Mouse (Mus musculus): ENCODE measurements around the gene Gcsh.

The Gcsh gene

GRCm38 (mm10) chr8:116993095-116993867, at the start of gene Gcsh:
Gcsh (minus strand) TSS chr8:116993537.
- peak; percentile 99 for DNase-seq (ENCODE audit: low spot score in 2 of 2)

DNA sequence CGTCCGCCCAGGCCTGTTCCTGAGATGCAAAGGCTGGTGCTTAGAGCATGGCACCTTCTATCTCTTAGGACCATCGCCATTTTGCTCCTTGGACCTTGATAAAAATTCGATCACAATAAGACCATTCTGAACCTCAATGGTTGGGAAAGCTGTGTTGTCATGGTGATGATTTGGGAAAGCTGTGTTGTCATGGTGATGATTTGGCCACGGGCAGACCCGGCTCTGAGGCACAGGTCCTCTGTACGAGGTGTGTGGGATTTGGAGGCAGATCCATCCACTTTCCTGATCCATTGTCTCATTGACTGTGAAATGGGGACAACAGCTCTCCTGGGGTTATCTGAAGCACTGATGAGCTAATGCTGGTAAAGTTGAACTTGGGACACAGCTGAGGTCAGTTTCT, 46.5 kb upstream of the Gcsh start:
- no peak for DNase-seq (ENCODE audit: low spot score in 2 of 2)

DNA sequence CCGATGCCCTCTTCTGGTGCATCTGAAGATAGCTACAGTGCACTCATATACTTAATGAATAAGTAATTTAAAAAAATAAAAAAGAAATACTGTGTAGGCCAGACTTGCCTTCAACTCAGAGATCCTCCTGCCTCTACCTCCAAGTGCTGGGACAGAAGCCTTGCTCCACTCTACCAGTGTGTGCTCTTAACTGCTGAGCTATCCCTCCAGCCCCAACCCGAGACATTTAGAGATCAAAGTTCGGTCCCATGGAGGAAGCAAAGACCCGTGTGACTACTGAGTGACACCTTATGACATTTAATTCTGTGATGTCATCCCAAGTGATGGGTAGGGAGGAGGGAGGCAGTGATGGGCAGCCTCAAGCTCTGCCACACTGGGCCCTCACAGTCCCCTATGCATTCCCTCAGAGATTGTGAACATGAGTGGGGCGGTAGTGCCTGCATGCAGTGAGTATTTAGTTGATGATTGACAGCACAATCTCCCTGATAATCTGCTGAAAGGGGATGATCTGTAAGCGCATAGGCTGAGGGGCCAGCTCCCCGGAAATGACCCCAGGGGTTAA, 44.1 kb upstream of the Gcsh start:
- no peak for DNase-seq (ENCODE audit: low spot score in 2 of 2)

GRCm38 (mm10) chr8:117033393-117033792, 40.1 kb upstream of the Gcsh start:
- no peak for DNase-seq (ENCODE audit: low spot score in 2 of 2)

DNA sequence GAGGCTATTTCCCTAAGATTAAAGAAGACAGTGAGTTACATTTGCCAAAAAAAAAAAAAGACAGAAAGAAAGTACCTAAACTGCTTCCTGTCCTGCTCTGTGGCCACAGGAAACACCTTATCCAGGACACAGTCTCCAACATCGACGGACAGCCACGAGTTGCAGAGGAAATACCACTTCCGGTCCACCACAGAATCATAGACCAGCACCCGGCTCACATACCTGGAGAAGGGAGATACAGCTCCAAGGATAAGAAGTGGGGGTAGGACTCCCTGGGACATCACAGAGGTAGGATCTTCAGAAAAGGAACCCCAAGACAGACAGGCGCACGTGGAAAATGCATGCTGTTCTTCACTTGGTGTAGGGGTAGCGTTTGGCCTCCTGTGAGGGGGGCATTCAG, 39.3 kb upstream of the Gcsh start:
- DNase-seq (ENCODE audit: low spot score in 2 of 2) = no peak

DNA sequence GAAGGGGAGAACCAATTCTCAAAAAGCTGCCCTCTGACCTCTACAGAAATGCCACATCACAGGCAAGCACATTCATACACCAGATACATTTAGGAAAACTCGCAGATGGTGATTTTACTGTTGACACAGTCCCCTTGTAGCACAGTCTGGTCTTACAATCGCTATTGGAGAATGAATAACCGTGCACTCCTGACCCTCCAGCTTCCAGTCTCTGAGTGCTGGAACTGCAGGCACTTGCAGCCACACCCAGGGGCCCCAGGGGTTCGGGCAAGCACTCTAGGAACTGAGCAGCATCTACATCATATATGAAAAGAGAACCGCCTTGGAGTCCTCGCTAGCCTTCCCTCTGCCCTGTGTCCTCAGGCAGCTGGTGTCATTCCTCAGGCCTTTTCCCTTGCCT, 38.1 kb upstream of the Gcsh start:
- no peak for DNase-seq (ENCODE audit: low spot score in 2 of 2)

GRCm38 (mm10) chr8:117028686-117029085, 35.3 kb upstream of the Gcsh start:
- no peak for DNase-seq (ENCODE audit: low spot score in 2 of 2)

DNA sequence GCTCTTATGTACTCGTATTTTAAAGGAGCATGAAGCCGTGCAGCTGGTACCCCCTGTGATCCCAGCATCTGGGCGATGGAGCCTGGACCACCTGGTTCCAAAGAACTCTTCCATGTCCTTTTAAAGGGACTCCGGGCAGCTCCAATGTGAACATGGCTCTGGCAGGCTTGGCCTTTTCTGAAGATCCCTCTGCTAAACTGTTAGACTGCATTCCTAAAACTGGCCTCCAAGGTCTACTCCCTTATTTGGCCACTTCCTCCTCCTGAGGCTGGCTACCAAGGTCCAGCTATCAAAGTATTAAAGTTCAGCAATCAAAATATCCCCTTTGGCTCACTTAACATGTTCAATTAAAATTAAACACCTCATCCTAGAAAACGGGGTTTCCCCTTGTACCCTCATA, 34.3 kb upstream of the Gcsh start:
- no peak for DNase-seq (ENCODE audit: low spot score in 2 of 2)

GRCm38 (mm10) chr8:117022297-117022993, 29.1 kb upstream of the Gcsh start:
- no peak for DNase-seq (ENCODE audit: low spot score in 2 of 2)

- DNase-seq (ENCODE audit: low spot score in 2 of 2) = no peak
These were observed 26.3 kb upstream of the Gcsh start for GRCm38 (mm10) chr8:117019323-117020275.

DNA sequence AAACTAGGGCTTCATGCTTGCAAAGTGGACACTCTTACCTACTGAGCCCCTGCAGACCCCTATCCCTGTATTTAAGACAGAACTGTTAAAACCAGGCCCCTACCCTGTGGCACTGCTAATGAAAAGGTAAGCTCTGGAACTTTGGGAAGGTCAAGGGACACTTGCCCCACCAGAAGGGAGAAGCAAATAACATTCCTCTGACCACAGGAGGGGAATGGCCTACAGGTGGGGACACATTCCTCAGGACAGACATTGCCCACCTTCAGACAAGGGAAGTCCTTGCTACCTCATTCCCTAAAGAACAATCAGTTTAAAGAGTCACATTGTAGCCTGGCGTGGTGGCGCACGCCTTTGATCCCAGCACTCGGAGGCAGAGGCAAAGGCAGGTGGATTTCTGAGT, 24.6 kb upstream of the Gcsh start:
- no peak for DNase-seq (ENCODE audit: low spot score in 2 of 2)

DNA sequence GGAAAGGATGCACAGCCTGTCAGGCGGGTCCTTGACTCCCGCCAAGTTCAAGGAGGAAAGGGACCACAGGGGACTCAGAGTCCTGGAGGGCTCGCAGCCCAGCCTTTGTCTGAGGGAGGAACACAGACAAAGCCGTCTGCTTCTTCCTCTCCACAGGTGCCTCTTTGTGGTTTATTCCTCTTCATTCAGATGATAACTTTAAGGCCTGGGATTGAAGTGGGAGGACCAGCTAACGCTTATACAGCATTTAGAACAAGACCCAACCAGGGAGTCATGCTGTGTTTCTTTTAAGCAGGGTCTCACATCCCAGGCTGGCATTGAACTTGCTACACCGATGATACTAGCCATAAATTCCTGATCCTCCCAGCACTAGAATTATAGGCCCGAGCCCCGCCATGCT, 23.7 kb upstream of the Gcsh start:
- DNase-seq (ENCODE audit: low spot score in 2 of 2) = no peak

GRCm38 (mm10) chr8:117015670-117016069, 22.3 kb upstream of the Gcsh start:
- no peak for DNase-seq (ENCODE audit: low spot score in 2 of 2)

- DNase-seq (ENCODE audit: low spot score in 2 of 2) = no peak
These were observed 18.0 kb upstream of the Gcsh start for GRCm38 (mm10) chr8:117011366-117011765.

DNA sequence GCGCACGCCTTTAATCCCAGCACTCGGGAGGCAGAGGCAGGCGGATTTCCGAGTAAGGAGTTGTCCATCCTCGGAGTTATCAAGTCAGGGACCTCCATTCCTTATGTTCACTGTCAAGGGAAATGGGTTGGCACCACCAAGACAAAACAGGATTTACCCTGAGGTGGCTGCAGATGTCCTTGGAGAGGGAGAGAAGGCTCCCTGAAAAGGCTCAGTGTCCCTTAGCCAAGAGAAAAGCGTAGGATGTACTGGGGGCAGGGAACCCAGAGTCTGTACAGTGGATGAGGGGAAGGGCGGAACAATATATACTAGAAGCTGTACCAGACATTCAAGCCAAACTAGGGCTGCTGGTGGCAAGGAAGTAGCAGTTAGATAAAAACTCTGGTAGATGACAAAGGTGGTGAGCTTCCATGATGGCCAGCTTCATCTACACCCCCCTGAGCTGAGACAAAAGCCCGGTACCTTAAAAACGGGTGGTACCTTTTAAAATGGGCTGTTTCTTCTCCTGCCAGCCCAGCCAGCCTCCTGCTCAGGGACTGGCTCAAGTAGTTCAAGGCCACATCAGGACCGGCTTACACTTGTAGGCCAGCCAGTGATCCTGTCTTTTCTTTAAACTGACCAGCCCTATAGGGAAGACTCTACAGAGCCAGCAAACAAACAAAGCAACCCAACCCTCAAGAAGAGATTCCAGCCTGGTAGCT, 829 bp upstream of the Gcsh start:
- DNase-seq (ENCODE audit: low spot score in 2 of 2) = no peak

- peak in 1 of 2 experiments; percentile 8 for DNase-seq (ENCODE audit: low spot score in 2 of 2)
These were observed 963 bp downstream of the Gcsh start for GRCm38 (mm10) chr8:116992176-116992971.

GRCm38 (mm10) chr8:116991241-116991640, 2.1 kb downstream of the Gcsh start:
- DNase-seq (ENCODE audit: low spot score in 2 of 2) = no peak

DNA sequence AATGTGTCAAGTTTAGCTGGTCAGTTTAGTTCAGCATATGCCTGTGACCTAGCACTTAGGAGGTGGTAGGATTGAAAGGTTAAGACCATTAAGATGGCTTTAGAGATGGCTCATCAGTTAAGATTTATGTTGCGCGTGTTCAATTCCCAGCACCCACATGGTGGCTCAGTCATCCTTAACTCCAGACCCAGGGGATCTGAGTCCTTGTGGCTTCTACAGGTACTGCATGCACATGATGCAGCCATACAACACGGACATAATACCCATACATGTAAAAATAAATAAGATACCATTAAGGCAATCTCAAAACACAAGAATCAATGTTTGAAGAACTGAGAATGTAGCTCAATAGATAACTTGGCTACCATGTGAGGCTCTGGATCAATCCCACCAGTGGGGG, 3.5 kb downstream of the Gcsh start:
- no peak for DNase-seq (ENCODE audit: low spot score in 2 of 2)

GRCm38 (mm10) chr8:116980117-116980516, 13.2 kb downstream of the Gcsh start:
- DNase-seq (ENCODE audit: low spot score in 2 of 2) = peak; percentile 12 to 13

DNA sequence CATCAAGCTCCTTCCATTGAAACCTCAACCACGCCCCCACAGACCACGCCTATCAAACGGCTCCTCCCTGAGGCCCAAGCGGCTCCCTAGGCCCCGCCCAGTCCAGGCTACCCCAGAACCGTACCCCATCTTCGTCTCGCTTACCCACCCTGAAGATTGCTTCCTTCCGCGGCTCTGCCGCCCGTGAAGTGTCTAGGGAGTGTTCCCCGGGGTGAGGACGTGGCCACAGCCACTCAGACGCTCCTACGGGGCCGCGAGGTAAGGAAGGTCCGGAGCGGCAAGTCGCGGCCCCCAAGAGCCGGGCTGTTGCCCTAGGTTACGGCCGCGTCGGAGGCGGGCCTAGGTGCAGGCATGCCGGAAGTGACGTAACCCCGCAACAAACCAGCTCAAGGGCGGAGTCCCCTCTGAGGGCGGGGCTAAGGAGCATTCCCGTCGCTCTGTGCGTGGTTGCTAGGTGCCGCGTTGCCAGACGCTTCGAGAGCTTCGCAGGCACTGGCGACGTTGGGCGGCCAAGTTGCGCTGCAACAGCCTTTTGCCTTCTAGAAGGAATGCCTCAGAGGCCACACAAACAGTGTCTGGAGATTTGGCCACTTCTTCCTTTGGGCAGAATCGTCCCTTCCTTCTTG, 14.6 kb downstream of the Gcsh start, which contains the start of gene 1700030J22Rik:
Gene 1700030J22Rik, minus strand, starts transcription at position 329 of the 626 bp plus-strand sequence.
- peak; percentile 96 to 99 for DNase-seq (ENCODE audit: low spot score in 2 of 2)
